Mouse (Mus musculus): ENCODE measurements around the gene Gm42688. TPM values are rescaled to one million over a fixed set of nuclear protein-coding genes. Genes with fewer than 3 reads are reported as not detected.

Gene Gm42688
- polyA plus RNA-seq, 1 experiment from 2014 or later: 2.4 TPM

- Histone ChIP-seq H3K4me3 (ENCODE audit: low read depth, low read length) (no peak overlapping the region), H3K9ac (ENCODE audit: low read length) (no peak overlapping the region), H3K4me2 (ENCODE audit: low read depth, severe bottlenecking) (no peak overlapping the region), H3K27ac (replicated peaks; ENCODE audit: low read depth, low read length) (no peak overlapping the region), H3K27me3 (ENCODE audit: control insufficient read depth, insufficient read depth, low read length) (peaks cover 96% of the 10 kb centered on the region), H3K9me3 (ENCODE audit: control insufficient read depth, low read length) (no peaks in the 10 kb centered on the region), H3K36me3 (ENCODE audit: control insufficient read depth, insufficient read depth, low read length) (no peaks in the 10 kb centered on the region), H3K4me1 (ENCODE audit: control insufficient read depth, insufficient read depth, low read length) (peaks cover 19% of the 10 kb centered on the region)
- ATAC-seq (ENCODE audit: insufficient number of reproducible peaks, low FRiP score, low TSS enrichment, low read depth) (no peak), DNase-seq (ENCODE audit: low spot score) (no peak)
- WGBS: 4% methylated on average over 8 of the region's 8 CpGs
Observed at GRCm38 (mm10) chr6:83068221-83068620, 33.2 kb upstream of the Gm42688 start.

GRCm38 (mm10) chr6:83068706-83069487 lies 32.5 kb upstream of the Gm42688 start:
- H3K27me3 ChIP-seq (ENCODE audit: control insufficient read depth, insufficient read depth, low read length): peaks cover 95% of the 10 kb centered on the region
- DNase-seq (ENCODE audit: low spot score) (peak; percentile 55), ATAC-seq (ENCODE audit: insufficient number of reproducible peaks, low FRiP score, low TSS enrichment, low read depth) (no peak)
- peak overlapping the region; percentile 25; the same call in 1 of the 2 replicates for H3K4me2 ChIP-seq (ENCODE audit: low read depth, severe bottlenecking)
- peaks cover 19% of the 10 kb centered on the region for H3K4me1 ChIP-seq (ENCODE audit: control insufficient read depth, insufficient read depth, low read length)
- H3K9ac ChIP-seq (ENCODE audit: low read length): no peak overlapping the region
- no peaks in the 10 kb centered on the region for H3K36me3 ChIP-seq (ENCODE audit: control insufficient read depth, insufficient read depth, low read length)
- H3K27ac ChIP-seq (replicated peaks; ENCODE audit: low read depth, low read length): no peak overlapping the region
- WGBS: under 1% methylated on average over 74 of the region's 81 CpGs
- H3K9me3 ChIP-seq (ENCODE audit: control insufficient read depth, low read length): no peaks in the 10 kb centered on the region
- H3K4me3 ChIP-seq (ENCODE audit: low read depth, low read length): peak overlapping the region; percentile 15; the same call in 1 of the 2 replicates

DNA sequence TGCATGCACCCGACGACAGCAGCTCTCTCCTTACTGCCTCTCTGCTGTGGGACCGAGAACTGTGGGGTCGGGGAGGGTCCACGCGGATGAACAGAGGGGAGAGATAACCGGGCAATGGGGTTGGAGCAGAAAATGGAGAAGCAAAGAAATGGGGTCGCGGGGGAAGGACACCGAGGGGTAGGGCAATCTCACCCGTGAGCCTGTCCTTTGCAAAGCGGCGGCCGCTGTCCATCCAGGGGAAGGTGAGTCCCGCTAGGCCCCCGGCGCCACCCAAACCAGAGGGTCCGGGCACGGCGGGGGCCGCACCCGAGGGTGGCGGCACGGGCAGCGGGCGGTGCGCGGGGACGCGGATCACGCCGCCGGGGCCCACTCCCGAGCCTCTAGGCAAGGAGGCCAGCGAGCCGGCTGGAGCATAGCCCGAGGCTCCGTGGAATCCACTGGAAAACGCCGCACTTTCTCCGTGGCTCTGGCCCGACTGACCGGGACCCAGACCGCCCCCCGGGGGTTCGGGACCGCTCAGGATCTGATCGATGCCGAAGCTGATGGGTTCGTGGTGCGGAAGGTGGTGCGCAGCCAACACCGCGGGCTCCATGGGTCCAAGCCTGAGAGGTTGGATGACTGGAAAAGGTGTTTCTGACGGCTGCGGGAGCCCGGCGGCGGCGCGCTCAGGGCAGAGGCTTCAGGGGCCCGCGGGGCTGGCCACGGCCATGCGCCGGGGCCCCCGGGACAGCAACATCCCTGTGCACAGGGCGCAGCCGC lies 31.8 kb upstream of the Gm42688 start:
- peak overlapping the region; percentile 39 for H3K4me2 ChIP-seq (ENCODE audit: low read depth, severe bottlenecking)
- H3K27ac ChIP-seq (replicated peaks; ENCODE audit: low read depth, low read length): no peak overlapping the region
- peaks cover 19% of the 10 kb centered on the region for H3K4me1 ChIP-seq (ENCODE audit: control insufficient read depth, insufficient read depth, low read length)
- WGBS: 1% methylated on average over 66 of the region's 69 CpGs
- DNase-seq (ENCODE audit: low spot score) (peak; percentile 73), ATAC-seq (ENCODE audit: insufficient number of reproducible peaks, low FRiP score, low TSS enrichment, low read depth) (no peak)
- peak overlapping the region; percentile 27; the same call in 1 of the 2 replicates for H3K4me3 ChIP-seq (ENCODE audit: low read depth, low read length)
- no peaks in the 10 kb centered on the region for H3K36me3 ChIP-seq (ENCODE audit: control insufficient read depth, insufficient read depth, low read length)
- no peak overlapping the region for H3K9ac ChIP-seq (ENCODE audit: low read length)
- no peaks in the 10 kb centered on the region for H3K9me3 ChIP-seq (ENCODE audit: control insufficient read depth, low read length)
- peaks cover 96% of the 10 kb centered on the region for H3K27me3 ChIP-seq (ENCODE audit: control insufficient read depth, insufficient read depth, low read length)

GRCm38 (mm10) chr6:83070247-83070310 lies 31.3 kb upstream of the Gm42688 start, which contains the start of gene Tlx2:
TSS of gene Tlx2 (minus strand) at chr6:83070293.
- Histone ChIP-seq H3K36me3 (ENCODE audit: control insufficient read depth, insufficient read depth, low read length) (no peaks in the 10 kb centered on the region), H3K9ac (ENCODE audit: low read length) (no peak within 1 kb of the TSS), H3K27me3 (ENCODE audit: control insufficient read depth, insufficient read depth, low read length) (peaks cover 93% of the 10 kb centered on the region), H3K27ac (replicated peaks; ENCODE audit: low read depth, low read length) (no peak within 1 kb of the TSS), H3K4me1 (ENCODE audit: control insufficient read depth, insufficient read depth, low read length) (peaks cover 19% of the 10 kb centered on the region), H3K4me3 (ENCODE audit: low read depth, low read length) (peak within 1 kb of the TSS; percentile 27), H3K4me2 (ENCODE audit: low read depth, severe bottlenecking) (peak within 1 kb of the TSS; percentile 39), H3K9me3 (ENCODE audit: control insufficient read depth, low read length) (no peaks in the 10 kb centered on the region)
- WGBS: 1% methylated on average over 10 of the region's 10 CpGs
- ATAC-seq (ENCODE audit: insufficient number of reproducible peaks, low FRiP score, low TSS enrichment, low read depth) (no peak), DNase-seq (ENCODE audit: low spot score) (no peak)

DNA sequence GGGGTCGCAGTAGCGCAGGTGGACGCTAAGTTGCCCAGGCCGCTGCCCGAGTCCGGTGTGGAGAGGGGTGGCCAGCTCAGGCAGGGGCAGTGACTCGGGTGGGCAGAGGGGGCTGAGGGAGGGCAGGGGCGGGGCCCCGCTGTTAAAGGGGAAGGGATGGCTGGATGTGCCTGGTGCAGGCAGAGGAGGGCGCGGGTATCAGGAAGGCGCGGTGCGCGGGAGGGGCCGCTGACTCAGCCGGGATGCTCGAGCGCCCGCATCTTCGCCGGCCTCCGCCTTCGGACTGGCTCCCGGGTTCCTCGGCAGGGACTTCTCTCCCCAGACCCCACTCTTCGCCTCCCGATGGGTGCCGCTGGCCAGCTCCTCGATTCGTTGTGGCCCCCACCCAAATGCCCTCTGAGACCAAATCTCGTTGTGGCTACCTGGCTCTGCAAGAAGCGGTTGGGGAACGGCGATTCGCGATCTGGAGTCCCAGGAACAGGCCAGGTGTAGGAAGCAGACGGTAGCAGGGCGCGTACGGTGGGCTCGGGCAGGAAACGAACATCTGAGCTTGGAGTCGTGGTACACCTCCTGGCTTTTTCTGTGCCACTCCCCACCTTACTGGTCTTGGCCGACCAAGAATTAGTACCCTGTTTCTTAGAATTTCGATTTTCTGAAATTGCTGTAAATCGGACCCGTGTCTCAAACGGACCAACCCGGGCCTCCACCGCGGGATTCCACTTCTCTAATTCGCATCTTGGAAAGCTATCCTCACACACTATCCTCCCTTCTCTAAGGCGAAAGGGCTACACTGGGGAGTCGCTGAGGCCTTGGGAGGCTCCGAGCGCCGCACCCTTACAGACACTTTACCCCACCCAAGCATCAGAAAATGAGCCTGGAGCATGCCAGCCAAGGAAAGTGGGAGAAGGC lies 30.9 kb upstream of the Gm42688 start:
- ATAC-seq (ENCODE audit: insufficient number of reproducible peaks, low FRiP score, low TSS enrichment, low read depth) (0 out of 2 replicates have a peak, but pooled peaks have one; percentile 29), DNase-seq (ENCODE audit: low spot score) (peak; percentile 82)
- under 1% methylated on average over 58 of the region's 58 CpGs for WGBS
- Histone ChIP-seq H3K27ac (replicated peaks; ENCODE audit: low read depth, low read length) (no peak overlapping the region), H3K4me1 (ENCODE audit: control insufficient read depth, insufficient read depth, low read length) (peaks cover 19% of the 10 kb centered on the region), H3K36me3 (ENCODE audit: control insufficient read depth, insufficient read depth, low read length) (no peaks in the 10 kb centered on the region), H3K4me3 (ENCODE audit: low read depth, low read length) (peak overlapping the region; percentile 27), H3K9me3 (ENCODE audit: control insufficient read depth, low read length) (no peaks in the 10 kb centered on the region), H3K4me2 (ENCODE audit: low read depth, severe bottlenecking) (peak overlapping the region; percentile 39), H3K9ac (ENCODE audit: low read length) (no peak overlapping the region), H3K27me3 (ENCODE audit: control insufficient read depth, insufficient read depth, low read length) (peaks cover 88% of the 10 kb centered on the region)

DNA sequence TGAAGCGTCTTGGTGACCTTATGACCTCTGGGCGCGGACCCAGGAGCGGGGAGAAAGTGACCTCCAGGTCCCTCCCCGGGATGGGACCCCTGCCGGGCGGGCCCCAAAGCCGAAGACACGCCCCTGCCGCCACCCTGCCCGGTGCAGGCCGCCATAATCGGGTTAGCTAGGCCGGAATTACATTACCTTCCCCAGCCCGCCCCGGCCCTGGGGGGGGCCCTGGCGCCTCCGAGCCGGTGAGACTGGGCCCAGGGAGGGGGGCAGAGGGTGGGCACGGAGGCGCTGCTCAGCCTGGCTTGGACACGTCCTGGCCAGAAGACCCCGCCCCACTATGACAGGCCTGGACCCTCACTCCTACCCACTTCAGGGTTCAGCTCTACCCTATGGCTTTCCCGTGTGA lies 30.2 kb upstream of the Gm42688 start:
- ATAC-seq (ENCODE audit: insufficient number of reproducible peaks, low FRiP score, low TSS enrichment, low read depth) (0 out of 2 replicates have a peak, but pooled peaks have one; percentile 55), DNase-seq (ENCODE audit: low spot score) (peak; percentile 48)
- no peaks in the 10 kb centered on the region for H3K36me3 ChIP-seq (ENCODE audit: control insufficient read depth, insufficient read depth, low read length)
- H3K27me3 ChIP-seq (ENCODE audit: control insufficient read depth, insufficient read depth, low read length): peaks cover 81% of the 10 kb centered on the region
- WGBS: 1% methylated on average over 24 of the region's 24 CpGs
- H3K9ac ChIP-seq (ENCODE audit: low read length): 0 out of 2 replicates have a peak overlapping the region, but pooled peaks have one; percentile 2
- peak overlapping the region; percentile 14; the same call in 1 of the 2 replicates for H3K4me3 ChIP-seq (ENCODE audit: low read depth, low read length)
- H3K9me3 ChIP-seq (ENCODE audit: control insufficient read depth, low read length): no peaks in the 10 kb centered on the region
- 0 out of 2 replicates have a peak overlapping the region, but pooled peaks have one; percentile 15 for H3K4me2 ChIP-seq (ENCODE audit: low read depth, severe bottlenecking)
- H3K27ac ChIP-seq (replicated peaks; ENCODE audit: low read depth, low read length): no peak overlapping the region
- H3K4me1 ChIP-seq (ENCODE audit: control insufficient read depth, insufficient read depth, low read length): peaks cover 19% of the 10 kb centered on the region

DNA sequence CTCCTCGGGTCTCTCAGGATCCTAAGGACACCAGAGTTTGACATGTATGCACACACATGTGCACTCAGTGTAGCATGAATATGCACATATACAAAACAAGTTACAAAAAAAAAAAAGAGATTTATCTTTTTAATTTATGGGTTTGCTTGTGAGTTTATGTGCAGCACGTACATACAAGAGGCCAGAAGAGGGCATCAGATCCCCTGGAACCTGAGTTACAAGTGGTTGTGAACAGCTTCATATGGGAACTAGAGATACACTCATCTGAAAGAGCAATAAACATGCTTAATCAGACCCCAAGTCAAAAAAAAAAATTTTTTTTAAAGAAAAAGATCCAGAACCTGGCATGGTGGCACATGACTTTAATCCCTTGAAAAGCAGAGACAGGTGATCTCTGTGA lies 26.4 kb upstream of the Gm42688 start:
- ATAC-seq (ENCODE audit: insufficient number of reproducible peaks, low FRiP score, low TSS enrichment, low read depth) (no peak), DNase-seq (ENCODE audit: low spot score) (no peak)
- WGBS: 23% methylated on average over 2 of the region's 2 CpGs
- Histone ChIP-seq H3K4me2 (ENCODE audit: low read depth, severe bottlenecking) (no peak overlapping the region), H3K4me1 (ENCODE audit: control insufficient read depth, insufficient read depth, low read length) (peaks cover 16% of the 10 kb centered on the region), H3K36me3 (ENCODE audit: control insufficient read depth, insufficient read depth, low read length) (no peaks in the 10 kb centered on the region), H3K4me3 (ENCODE audit: low read depth, low read length) (no peak overlapping the region), H3K9ac (ENCODE audit: low read length) (no peak overlapping the region), H3K9me3 (ENCODE audit: control insufficient read depth, low read length) (no peaks in the 10 kb centered on the region), H3K27ac (replicated peaks; ENCODE audit: low read depth, low read length) (no peak overlapping the region), H3K27me3 (ENCODE audit: control insufficient read depth, insufficient read depth, low read length) (peaks cover 45% of the 10 kb centered on the region)

All from limb, embryonic 11.5 days (tissue).